Mouse (Mus musculus): Measurements from ENCODE around the gene Gm17027. TPM values are rescaled to one million over a fixed set of nuclear protein-coding genes. Genes with fewer than 3 reads are reported as not detected.
"Not testable (repeated sequence)": the region's sequence is repeated elsewhere in the genome, so short reads cannot be mapped to it uniquely, and the experiment has no call there.

Gene Gm17027
- polyA plus RNA-seq (2015; fragmentation: Nextera tagmentation; extraction: Ambion mirVana), result not detected in 2 replicates

- H3K4me2 ChIP-seq (replicated peaks); H3K36me3 ChIP-seq; H3K9ac ChIP-seq (replicated peaks); H3K9me3 ChIP-seq; H3K4me1 ChIP-seq; H3K27ac ChIP-seq (replicated peaks); H3K27me3 ChIP-seq; ATAC-seq (replicated peaks); H3K4me3 ChIP-seq: not testable (repeated sequence)
- 95% methylated on average over 2 of the region's 2 CpGs for WGBS
Observed at GRCm38 (mm10) chr14:42162522-42162921, at the start of gene Gm17027. Gene Gm17027, minus strand, starts transcription at chr14:42162622.

- not testable (repeated sequence) for H3K36me3 ChIP-seq; H3K27me3 ChIP-seq; H3K9ac ChIP-seq (replicated peaks); H3K4me2 ChIP-seq (replicated peaks); ATAC-seq (replicated peaks); H3K27ac ChIP-seq (replicated peaks); H3K4me1 ChIP-seq; H3K4me3 ChIP-seq; H3K9me3 ChIP-seq
- WGBS, result no CpG with 5 or more reads among the region's 1 CpGs
Observed at GRCm38 (mm10) chr14:42190691-42191090, 28.3 kb upstream of the Gm17027 start, which contains the start of gene Gm3573. Gene Gm3573, minus strand, starts transcription at chr14:42190791.

DNA sequence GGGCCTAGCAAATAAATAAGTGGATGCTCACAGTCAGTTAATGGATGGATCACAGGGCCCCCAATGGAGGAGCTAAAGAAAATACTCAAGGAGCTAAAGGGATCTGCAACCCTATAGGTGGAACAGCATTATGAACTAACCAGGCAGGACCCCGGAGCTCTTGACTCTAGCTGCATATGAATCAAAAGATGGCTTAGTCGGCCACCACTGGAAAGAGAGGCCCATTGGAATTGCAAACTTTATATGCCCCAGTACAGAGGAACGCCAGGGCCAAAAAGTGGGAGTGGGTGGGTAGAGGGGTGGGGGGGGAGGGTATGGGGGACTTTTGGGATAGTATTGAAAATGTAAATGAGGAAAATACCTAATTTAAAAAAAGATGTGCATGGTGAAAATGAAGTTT lies 21.5 kb upstream of the Gm17027 start:
- not testable (repeated sequence) for H3K9me3 ChIP-seq; H3K9ac ChIP-seq (replicated peaks); ATAC-seq (replicated peaks); H3K4me1 ChIP-seq; H3K4me3 ChIP-seq; H3K36me3 ChIP-seq; H3K4me2 ChIP-seq (replicated peaks); H3K27ac ChIP-seq (replicated peaks); H3K27me3 ChIP-seq
- 76% methylated on average over 3 of the region's 3 CpGs for WGBS

- H3K36me3 ChIP-seq; ATAC-seq (replicated peaks); H3K4me2 ChIP-seq (replicated peaks); H3K4me1 ChIP-seq; H3K27me3 ChIP-seq; H3K4me3 ChIP-seq; H3K9me3 ChIP-seq; H3K27ac ChIP-seq (replicated peaks); H3K9ac ChIP-seq (replicated peaks): not testable (repeated sequence)
- WGBS, result 74% methylated on average over 7 of the region's 8 CpGs
Observed at GRCm38 (mm10) chr14:42134571-42134970, 27.9 kb downstream of the Gm17027 start.

- not testable (repeated sequence) for H3K36me3 ChIP-seq; H3K9ac ChIP-seq (replicated peaks); H3K27ac ChIP-seq (replicated peaks); H3K4me3 ChIP-seq; ATAC-seq (replicated peaks); H3K4me1 ChIP-seq; H3K9me3 ChIP-seq; H3K27me3 ChIP-seq; H3K4me2 ChIP-seq (replicated peaks)
- WGBS, result 49% methylated on average over 12 of the region's 14 CpGs
Observed at GRCm38 (mm10) chr14:42133806-42134205, 28.6 kb downstream of the Gm17027 start.

DNA sequence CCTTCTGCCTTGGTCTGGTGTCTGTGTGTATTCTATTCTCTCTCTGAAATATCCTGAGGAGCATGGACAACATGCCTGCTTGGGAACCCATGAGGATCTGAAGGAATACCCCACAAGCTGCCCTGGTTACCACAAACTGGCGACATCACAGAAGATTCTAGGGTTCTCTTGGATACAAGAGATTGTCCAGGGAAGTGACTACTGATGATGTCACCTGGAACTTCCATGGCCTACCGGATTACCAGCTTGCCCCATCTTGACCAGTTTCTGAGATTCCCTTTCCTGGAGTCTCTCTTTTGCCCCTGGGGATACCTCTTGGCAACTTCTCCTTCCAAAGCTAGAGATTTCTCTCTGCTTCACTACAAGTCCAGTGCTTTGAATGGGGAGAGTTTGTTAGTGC lies 45.2 kb downstream of the Gm17027 start, which contains the start of gene Gm7951:
Gm7951 (minus strand) TSS at position 101 of the 400 bp plus-strand sequence.
- H3K4me3 ChIP-seq; H3K4me2 ChIP-seq (replicated peaks); H3K27me3 ChIP-seq; H3K9ac ChIP-seq (replicated peaks); H3K36me3 ChIP-seq; H3K9me3 ChIP-seq; H3K4me1 ChIP-seq; ATAC-seq (replicated peaks); H3K27ac ChIP-seq (replicated peaks): not testable (repeated sequence)
- WGBS, result 71% methylated on average over 1 of the region's 2 CpGs

Other genes starting within 250 kb of the Gm17027 start
- gene 1700049E17Rik1, start 237.7 kb downstream of the Gm17027 start, polyA plus RNA-seq (2015; fragmentation: Nextera tagmentation; extraction: Ambion mirVana), result not detected in 2 replicates
- gene 1700024B05Rik, start 218.6 kb downstream of the Gm17027 start, polyA plus RNA-seq (2015; fragmentation: Nextera tagmentation; extraction: Ambion mirVana), result not detected in 2 replicates
- gene Gm6401, start 194.7 kb downstream of the Gm17027 start, polyA plus RNA-seq (2015; fragmentation: Nextera tagmentation; extraction: Ambion mirVana), result not detected in 2 replicates
- not detected in 2 replicates for gene Gm3543, start 179.3 kb downstream of the Gm17027 start, polyA plus RNA-seq (2015; fragmentation: Nextera tagmentation; extraction: Ambion mirVana)
- not detected in 2 replicates for gene Gm7951, start 45.3 kb downstream of the Gm17027 start, polyA plus RNA-seq (2015; fragmentation: Nextera tagmentation; extraction: Ambion mirVana)
- gene Gm3573, start 28.2 kb upstream of the Gm17027 start, polyA plus RNA-seq (2015; fragmentation: Nextera tagmentation; extraction: Ambion mirVana), result not detected in 2 replicates
- not detected in 2 replicates for gene Gm17026, start 97.4 kb upstream of the Gm17027 start, polyA plus RNA-seq (2015; fragmentation: Nextera tagmentation; extraction: Ambion mirVana)
- gene Gm9611, start 134.7 kb upstream of the Gm17027 start, polyA plus RNA-seq (2015; fragmentation: Nextera tagmentation; extraction: Ambion mirVana), result not detected in 2 replicates
- not detected in 2 replicates for gene Gm7995, start 147.6 kb upstream of the Gm17027 start, polyA plus RNA-seq (2015; fragmentation: Nextera tagmentation; extraction: Ambion mirVana)